Mouse (Mus musculus): ENCODE measurements around the gene Slc26a5.

GRCm38 (mm10) chr5:21847438-21847837 lies 18.0 kb downstream of the Slc26a5 start:
- no peak for TF ChIP-seq POLR2A (IDR thresholded peaks at IDR 0.05; ENCODE audit: borderline replicate concordance, extremely low read depth, insufficient read depth, insufficient read length, poor library complexity, severe bottlenecking)
- no peak for TF ChIP-seq CTCF (IDR thresholded peaks at IDR 0.05; ENCODE audit: borderline replicate concordance, extremely low read depth, insufficient read depth, insufficient read length)

All from brain, embryonic 14.5 days (tissue).